Mouse (Mus musculus): ENCODE results near the gene Kcnh2.

Gene Kcnh2

DNA sequence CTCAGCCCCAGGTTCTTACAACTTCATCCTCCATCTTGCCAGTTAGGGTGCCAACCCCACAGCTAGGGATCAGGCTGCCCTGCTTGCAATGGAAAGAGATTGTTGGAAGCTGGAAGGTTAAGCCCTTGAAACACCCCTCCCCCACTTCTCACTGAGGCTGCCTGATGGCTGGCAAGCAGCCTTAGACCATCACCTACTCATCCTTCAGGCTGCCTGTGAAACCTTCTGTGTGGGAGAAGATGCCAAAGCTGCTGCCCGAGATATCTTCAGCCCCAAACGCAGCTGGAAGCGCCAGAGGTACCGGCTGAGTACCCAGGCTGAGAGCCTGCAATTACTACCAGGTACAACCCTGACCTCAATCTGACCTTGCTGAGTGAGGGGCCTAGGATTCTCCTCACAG, 28.1 kb upstream of the Kcnh2 start:
- intact Hi-C loops (cut with DNase I): no loop called here

DNA sequence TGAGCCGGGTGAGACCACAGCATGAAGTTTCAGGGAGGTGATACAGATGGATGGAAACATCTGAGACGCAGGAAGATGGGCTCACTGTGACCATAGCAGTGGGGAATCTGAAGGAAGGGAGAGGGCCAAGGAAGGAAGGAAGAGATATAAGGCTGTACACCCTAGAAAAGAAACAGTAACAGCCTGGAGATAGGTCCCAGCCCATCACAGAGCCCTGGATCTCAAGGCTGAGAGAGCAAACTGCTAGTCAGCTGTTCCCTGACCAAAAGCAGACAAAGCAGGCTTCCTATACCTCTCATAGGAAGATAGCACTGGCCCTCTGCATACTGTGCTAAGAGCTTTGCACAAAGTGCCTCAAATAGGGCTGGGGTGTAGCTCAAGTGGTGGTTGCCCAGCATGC, 27.3 kb upstream of the Kcnh2 start:
- intact Hi-C loops (cut with DNase I): no loop called here

DNA sequence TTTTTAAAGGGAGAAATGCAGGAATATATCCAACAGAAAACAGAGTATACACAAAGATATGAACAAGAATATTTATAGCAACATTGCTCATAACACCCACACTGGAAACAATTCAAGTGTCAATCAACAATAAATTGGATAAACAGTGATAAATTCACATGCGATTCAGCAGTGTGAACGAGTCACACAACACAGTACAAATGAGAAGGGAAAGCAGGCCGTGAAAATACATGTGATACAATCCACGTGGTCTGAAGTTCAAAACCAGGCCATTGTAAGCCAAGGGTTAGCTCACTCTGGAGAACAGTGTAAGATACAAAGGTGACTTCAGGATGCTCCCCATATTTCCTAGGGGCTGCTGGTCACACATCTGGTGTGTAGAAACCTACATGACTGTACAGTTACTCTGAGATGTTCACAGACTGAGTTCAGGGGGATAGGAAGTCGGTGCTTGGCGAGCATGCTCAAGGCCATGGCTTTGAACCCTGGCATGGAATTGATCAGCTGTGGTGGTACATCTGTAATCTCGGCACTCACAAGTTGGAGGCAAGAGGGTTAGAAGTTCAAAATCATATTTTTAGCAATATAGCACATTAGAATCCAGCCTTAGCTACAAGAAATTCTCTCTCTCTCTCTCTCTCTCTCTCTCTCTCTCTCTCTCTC, 23.4 kb upstream of the Kcnh2 start:
- intact Hi-C loops (cut with DNase I): no loop called here

DNA sequence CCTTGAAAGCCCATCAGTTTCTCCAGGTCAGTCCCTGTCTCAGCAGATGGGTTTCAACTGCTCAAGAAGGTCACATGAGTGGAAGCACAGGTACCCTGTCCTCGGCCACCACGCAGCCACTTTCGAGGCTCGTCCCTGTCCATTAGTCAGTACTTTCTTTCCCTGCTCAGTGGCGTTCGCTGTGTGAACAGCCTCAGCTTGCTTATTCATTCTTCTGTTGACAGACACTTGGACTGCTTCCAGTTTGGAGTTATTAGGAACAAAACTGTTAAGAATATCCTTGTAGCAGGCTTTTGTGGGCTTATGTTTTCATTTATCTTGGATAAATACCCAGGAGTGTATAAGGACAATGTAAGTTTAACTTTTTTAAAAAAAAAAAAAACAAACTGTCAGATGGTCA, 22.8 kb upstream of the Kcnh2 start:
- intact Hi-C loops (cut with DNase I): no loop called here

DNA sequence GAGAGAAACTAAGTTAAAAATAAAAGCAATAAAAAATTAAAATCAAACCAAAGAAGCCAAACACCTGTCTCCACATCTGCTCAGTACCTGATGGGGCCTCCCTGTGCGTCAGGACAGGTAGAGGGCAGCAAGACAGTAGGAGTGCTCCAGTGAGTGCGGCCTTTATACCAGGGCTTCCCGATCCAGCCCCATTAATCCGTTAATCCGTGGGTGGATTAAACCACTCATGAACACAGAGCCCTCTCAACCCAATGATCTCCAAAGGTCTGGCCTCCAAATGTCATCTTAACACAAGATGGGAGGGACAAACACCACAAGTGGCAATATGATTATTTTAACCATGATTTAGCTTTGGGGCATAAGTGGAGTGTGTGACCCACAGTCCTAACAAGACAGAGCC, 22.4 kb upstream of the Kcnh2 start:
- intact Hi-C loops (cut with DNase I): no loop called here

DNA sequence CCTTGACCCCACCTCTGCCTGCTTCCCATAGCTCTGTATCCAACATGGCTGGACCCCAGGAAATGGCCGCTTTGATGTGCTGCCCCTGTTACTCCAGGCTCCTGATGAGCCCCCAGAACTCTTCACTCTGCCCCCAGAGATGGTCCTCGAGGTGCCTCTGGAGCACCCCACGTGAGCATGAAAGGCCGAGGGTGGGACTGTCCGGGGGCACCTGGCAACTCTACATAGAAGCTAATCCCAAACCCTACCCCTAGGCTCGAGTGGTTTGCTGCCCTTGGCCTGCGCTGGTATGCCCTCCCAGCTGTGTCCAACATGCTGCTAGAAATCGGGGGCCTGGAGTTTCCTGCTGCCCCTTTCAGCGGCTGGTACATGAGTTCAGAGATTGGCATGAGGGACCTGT, 18.4 kb upstream of the Kcnh2 start:
- intact Hi-C loops (cut with DNase I): no loop called here

DNA sequence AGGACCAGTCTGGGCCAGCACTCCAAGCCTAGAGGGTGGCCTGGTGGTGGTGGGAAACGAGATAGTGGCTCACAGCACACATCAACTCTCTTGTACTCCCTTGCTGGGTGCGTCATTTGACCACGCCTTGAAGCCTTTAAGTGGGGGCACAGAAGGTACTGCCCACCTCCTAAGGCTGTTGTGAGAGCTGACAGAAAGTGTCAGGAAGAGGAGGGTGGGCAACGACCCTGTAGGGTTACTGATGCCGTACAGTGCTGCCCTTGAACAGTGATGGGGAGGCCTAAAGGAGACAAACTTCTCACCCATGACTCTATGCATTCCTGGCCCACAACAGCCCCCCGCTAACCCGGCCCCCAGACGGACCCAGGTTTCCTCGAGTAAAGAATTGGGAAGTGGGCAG, 15.0 kb upstream of the Kcnh2 start:
- intact Hi-C loops (cut with DNase I): no loop called here

DNA sequence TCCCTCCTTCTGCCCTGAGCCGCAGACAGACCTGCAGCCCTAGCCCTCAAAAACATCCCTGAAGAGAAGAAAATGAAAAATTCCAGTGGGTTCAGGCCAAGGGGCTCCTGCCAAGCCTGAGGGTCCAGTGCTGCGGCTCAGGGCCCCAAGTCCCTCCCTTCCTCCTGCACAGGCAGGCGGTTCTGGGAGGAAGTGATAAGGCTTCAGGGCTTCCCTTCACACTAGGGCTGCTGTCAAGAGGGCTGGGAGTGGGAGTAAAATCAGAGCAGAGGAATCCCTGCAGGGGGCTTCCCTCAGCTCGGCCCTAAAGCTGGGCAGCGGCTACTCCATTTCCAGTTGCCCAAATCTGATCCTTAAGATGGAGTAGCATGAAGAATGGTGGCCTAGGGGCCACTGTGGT, 14.1 kb upstream of the Kcnh2 start:
- intact Hi-C loops (cut with DNase I): no loop called here

DNA sequence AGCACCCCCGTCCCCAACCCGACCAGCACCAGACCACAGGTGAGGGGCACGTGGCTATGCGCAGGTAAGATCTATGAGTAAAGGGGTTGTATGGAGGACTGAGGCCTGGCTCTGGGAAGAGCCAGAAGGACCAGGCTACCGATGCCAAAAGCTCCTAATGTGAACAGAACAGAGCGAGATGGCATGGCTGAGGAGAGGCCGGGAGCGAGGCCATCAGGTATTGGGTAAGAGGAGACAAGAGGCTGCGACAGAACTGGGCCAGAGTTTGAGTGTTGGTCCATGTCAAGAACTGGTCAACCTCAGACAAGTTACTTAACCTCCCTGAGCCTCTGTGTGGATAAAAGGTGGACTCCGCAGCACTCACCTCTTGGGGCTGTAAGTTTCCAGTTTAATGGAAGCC, 13.6 kb upstream of the Kcnh2 start:
- intact Hi-C loops (cut with DNase I): no loop called here

DNA sequence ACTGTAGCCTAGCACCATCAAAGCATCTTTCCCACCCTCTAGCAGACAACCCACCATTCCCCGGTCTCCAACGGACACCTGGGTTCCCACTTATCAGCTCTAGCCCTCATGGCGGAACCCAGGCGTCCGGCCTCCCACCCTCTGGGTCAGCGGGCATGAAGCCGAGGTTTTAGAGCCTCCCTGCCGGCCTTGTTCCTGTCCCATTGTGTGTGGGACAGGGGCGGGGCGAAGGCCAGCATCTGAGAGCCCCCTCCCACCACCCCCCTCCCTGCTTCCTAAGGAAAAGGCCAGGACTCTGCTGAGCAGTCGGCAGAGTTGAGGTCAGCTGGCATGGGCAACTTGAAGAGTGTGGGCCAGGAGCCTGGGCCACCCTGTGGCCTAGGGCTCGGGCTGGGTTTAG, 13.1 kb upstream of the Kcnh2 start, which contains the start of gene Nos3:
Gene Nos3, plus strand, starts transcription at position 303 of the 400 bp plus-strand sequence.
- intact Hi-C loops (cut with DNase I): no loop called here

DNA sequence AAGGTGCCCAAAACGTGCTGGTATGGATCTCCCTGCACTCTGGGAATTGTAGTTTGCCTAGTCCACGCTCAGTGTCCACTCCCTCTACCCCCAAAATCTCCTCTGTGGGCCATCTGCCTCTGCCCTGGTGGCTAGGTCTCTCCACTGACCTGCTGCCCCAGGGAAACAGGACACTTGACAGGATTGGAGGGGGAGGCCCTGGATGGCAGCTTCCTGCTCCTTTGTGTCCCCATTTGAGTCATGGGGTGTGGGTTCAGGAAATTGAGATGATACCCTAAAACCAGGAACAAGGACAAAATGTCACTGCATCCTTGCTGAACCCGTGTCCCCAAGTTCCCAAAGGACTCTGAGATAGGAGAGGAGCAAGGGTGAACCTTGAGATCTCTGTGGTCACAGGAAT, 12.7 kb upstream of the Kcnh2 start:
- intact Hi-C loops (cut with DNase I): no loop called here

DNA sequence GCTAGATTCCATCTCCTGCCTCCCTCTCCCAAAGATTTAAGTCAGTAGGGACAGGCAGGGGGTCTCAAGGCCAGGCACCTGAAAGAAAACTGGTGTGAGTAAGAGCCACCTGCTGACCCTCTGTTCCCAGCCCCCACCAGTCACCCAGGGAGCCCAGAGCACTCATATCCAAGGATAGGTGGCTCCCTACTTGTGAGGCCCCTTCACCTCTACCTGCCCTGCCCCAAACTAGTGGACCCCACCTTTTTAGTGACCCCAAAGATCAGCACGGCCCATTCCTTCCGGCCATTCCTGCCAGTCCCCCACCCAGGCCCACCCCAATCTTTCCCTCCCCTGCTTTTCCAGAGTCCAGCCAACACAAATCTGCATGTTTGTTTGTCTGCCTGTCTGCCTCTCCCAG, 12.1 kb upstream of the Kcnh2 start:
- intact Hi-C loops (cut with DNase I): no loop called here

DNA sequence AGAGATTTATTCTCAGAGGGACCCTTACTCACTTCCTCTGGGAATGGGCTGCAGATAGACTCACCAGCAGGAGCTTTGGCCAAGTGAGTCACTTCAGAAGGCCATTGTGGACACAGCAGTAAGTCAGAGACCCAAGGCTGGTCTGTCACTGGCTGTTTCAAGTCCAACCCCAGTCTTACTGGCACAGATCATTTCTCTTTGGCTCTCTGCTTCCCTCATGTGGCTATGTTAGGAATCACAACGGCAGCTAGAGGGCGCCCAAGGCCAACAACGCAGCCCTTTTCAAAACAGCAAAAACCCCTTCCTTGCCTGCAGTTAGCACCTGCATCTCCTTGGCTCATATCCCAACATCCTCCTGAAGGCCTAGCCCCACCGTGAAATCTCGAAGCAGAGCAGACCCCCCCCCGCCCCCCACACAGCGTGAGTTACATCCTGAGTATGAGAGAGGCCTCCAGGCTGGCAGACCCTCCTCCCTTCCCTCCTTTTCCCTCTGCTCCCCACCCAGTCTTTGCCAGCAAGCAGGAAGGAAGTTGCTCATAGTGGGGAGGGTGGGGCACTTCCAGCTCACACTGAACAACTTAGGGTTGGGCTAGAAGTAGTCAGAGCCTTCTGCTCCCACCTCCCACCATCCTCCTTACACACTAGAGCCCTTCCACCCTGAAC, 9.5 kb upstream of the Kcnh2 start:
- intact Hi-C loops (cut with DNase I): loop anchor here (2.0 kb wide), 2 partner anchors 24 to 98 kb away; no protein-coding TSS in a partner anchor

DNA sequence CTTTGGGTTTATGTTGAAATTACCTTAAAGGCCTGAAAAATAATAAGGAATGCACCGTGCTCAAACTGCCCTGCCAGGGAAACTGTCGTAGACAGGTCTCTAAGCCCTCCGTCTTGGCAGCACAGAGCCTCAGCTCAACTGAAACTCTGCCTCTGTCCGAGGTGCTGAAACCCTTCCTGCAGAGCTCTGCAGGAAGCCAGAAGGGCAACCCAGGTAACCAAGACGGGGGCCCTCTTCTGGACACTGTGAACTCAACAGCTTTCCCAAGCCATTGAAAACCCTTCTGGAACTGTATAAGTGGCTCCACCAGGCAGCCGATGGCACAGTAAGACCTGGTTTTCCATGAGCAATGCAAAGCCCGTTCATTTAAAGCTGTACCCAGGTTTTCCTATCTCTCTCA, 6.1 kb upstream of the Kcnh2 start:
- intact Hi-C loops (cut with DNase I): no loop called here

DNA sequence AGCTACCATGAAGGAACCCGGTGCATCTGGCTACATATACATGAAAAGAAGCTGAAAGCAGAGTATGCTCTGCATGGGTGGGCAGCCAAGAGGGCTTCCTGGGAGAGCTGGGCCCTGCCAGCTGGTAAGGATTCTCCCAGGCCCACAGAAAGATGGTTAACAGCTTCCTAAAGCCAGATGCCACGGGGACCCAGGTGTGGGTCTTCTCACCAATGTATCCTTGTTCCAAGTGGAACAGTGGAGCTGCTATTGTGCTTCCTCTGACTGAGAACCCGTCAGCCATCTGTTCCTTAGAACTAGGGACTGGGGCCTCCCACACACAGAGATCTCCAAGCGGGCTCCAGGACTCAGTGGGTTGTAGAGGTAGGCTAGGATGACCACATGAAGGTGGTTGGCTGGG, 5.4 kb upstream of the Kcnh2 start:
- intact Hi-C loops (cut with DNase I): no loop called here

DNA sequence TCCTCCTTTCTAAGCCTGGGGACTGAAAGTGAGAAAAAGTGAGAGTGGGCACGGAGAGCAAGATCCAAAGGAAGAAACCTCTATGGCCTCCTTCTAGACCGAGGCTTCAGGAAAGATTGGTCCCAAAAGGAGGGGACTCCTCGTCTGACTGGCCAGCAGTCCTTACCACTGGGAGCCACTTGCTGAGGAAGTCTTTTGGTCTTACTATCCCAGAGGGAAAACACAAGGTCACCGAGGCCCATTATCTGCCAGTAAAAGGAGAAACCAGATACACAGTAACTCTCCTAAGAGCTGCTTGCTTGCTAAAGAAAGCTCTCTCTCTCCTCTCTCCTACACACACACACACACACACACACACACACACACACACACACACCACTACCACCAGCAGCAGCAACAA, 1.9 kb upstream of the Kcnh2 start:
- intact Hi-C loops (cut with DNase I): no loop called here

DNA sequence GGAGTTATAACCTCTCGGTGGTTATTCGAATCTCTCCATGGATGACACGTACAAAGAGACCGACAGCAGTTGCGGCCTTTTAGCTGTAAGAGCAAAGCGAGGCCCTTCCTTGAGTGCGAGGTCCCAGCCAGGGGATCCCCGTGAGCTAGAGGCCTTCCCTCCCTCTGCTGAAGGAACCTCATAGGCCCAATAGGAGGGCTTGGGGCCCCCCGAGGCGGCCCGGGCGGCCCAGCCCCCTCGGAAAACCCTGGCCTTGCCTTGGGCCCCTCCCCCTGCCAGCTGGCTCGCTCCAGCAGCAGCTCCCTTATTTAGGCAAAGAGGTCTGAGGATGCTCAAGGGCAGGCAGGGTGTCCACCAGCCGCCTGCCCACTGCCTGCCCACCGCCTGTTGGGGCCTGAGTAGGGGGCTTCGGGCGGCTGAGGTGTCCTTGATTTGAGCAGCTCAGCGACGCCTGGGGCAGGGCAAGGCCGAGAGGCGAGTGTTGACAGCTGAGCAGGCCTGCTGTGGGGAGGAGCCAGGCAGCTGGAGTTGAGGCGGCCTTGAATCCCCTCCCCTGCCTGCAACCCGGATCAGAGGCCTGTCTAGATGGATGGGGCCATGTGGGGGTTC, 951 bp upstream of the Kcnh2 start:
- intact Hi-C loops (cut with DNase I): no loop called here

DNA sequence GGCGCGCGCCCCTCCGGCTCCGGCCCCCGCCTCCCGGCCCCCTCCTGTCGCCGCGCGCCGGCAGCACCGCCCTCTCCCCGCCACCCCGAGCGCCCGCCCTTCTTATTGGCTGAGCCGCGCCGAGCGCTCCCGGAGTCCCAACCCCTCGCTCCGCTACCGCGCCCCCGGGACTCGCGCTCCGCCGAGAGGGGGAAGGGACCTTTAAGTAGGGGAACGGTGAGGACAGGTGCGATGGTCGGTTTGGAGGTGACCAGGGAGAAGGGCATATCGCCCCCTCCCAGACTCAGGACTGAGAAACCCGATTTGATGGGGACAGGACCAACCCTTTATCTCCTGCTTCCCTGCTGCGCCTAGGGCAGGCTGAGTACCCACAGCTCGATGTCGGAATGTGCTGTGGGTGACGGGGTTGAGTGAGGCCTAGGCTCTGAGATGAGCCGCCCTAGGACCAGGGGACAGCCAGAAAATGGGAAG, 332 bp upstream of the Kcnh2 start:
- intact Hi-C loops (cut with DNase I): no loop called here

DNA sequence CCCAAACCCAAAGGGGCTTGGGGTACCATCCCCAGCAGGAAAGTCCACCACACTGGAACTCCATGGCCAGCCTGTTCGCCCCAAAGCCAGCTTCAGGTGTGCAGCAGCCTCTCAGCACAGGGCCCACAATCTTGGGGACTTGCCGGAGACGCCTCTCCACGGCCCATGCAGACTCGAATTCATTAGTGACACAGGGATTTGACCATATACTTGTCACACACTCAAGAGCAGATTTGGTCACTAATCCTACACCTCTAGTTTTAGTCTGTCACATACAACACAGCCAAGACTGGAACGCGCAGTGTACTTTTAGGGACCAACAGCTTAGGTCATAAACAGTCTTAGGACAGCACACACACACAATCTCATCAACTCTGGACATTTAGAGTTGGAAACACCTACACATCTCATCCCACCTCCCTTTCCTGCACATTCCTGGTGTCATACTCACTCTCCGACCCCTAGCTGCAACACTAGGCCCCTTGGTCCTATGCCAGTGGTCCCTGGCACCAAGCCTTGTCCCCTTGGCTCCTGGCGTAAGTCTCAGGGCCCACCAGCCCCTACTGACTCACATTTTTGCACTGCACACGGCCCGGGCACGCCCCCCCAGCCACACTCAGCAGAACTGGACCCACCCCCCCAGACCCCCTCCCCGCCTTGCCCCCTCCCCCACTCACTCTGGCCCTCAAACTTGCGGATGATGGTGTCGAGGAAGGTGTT, 713 bp downstream of the Kcnh2 start:
- intact Hi-C loops (cut with DNase I): no loop called here

DNA sequence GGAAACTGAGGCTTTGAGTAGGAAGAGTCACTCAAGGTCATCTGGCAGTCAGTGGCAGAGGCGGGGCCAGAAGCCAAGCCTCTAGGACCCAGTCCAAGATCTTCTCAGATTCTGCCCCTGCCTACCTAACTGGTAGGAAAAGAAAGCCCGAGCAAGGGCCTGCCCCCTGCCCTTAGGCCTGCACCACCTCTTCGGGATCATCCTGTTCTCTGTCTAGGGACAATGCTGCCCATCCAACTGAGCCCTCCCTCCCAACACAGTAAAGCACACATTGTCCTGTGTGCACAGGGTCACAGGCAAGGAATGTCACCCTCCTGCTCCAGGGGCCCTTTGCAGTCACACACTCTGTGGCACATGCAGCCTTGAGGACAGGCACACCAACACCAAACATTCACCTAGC, 1.3 kb downstream of the Kcnh2 start:
- intact Hi-C loops (cut with DNase I): no loop called here

DNA sequence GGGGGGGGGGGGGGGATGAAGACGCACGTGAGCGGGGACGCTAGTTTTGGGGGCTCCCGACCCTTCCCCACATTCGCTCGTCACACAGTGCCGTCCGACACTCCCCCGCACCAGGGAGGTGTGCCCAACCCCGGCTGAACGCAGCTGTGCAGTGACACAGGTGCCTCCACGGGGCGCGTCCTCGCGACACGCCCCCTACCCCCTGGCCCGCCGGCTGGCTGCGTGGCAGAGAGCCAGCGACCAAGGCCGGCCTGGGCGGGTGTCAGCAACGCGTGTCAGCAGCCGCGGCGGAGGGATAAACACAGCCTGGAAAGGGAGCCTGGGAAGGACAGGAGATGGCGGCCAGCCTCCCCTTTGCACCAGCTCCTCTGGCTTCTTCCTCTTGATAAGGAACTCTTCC, 2.9 kb downstream of the Kcnh2 start:
- intact Hi-C loops (cut with DNase I): no loop called here

DNA sequence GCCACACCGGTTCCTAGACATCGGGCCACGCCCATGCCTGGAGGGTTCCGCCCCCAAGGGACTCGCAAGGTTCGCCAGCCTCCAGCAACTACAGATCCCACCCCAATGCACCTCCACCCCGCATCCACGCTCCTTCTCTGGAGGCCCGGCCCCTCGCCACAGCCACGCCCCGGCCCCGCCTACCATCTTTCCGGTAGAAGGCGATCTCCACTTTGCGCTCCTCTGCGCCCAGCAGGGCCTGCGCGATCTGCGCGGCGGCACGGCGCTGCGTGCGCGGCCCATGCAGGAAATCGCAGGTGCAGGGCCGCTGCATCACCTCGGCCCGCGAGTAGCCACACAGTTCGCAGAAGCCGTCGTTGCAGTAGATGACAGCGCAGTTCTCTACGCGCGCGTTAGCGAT, 3.3 kb downstream of the Kcnh2 start:
- intact Hi-C loops (cut with DNase I): no loop called here

Data from adrenal gland (tissue).